Mouse (Mus musculus) heart, embryonic 16.5 days (tissue): ENCODE data around the gene Aadac. TPM values are rescaled to one million over a fixed set of nuclear protein-coding genes. Genes with fewer than 3 reads are reported as not detected.

ENCODE experiments used
- ATAC-seq: fragments of 200-750 bp; cut with Nextera tagmentation; replicated peaks from 2 replicates; pipeline ENCODE4 v1.8.0; 2017; ENCODE audit warnings: moderate number of reproducible peaks; ENCODE audit not compliant: insufficient read depth, low FRiP score; ENCODE audit errors: extremely low read depth
- H3K27ac ChIP-seq: fragments of 300-500 bp; sonication (generic); 2 replicates; pipeline ENCODE4 v1.5.1; 2014; ENCODE audit warnings: mild to moderate bottlenecking, low read length, control low read depth, moderate library complexity
- H3K27me3 ChIP-seq: fragments of 300-500 bp; sonication (generic); 2 replicates; pipeline ENCODE4 v1.6.1; 2014; ENCODE audit warnings: low read length, mixed read lengths; ENCODE audit not compliant: control insufficient read depth, insufficient read depth
- H3K36me3 ChIP-seq: fragments of 300-500 bp; sonication (generic); 2 replicates; pipeline ENCODE4 v1.6.1; 2014; ENCODE audit not compliant: control insufficient read depth, insufficient read depth
- H3K4me1 ChIP-seq: fragments of 300-500 bp; sonication (generic); 2 replicates; pipeline ENCODE4 v1.6.1; 2014; ENCODE audit warnings: low read length, mixed read lengths; ENCODE audit not compliant: control insufficient read depth, insufficient read depth
- H3K4me2 ChIP-seq: fragments of 300-500 bp; sonication (generic); 2 replicates; pipeline ENCODE4 v1.6.1; 2014; ENCODE audit warnings: low read depth, mild to moderate bottlenecking, control low read depth, low read length
- H3K4me3 ChIP-seq: fragments of 300-500 bp; sonication (generic); 2 replicates; pipeline ENCODE4 v1.5.1; 2014; ENCODE audit warnings: mild to moderate bottlenecking, control low read depth, low read length
- H3K9ac ChIP-seq: fragments of 300-500 bp; sonication (generic); 2 replicates; pipeline ENCODE4 v1.6.1; 2014; ENCODE audit warnings: low read length, control low read depth
- H3K9me3 ChIP-seq: fragments of 300-500 bp; sonication (generic); replicated peaks from 2 replicates; pipeline ENCODE4 v1.6.1; 2016; ENCODE audit warnings: low read length; ENCODE audit not compliant: control insufficient read depth
- WGBS: fragments of 180-500 bp; shearing (Covaris S2); extraction: QIAGEN DNeasy Blood & Tissue Kit; methylation state at CpG from one replicate; pipeline ENCODE4 v1.1.7; 2014; 5-methylcytosine and 5-hydroxymethylcytosine counted together
- polyA plus RNA-seq: library from polyadenylated mRNA; unstranded; fragments of >200 nt; fragmentation: Nextera tagmentation; extraction: Ambion mirVana; gene quantifications from 2 replicates; pipeline ENCODE4 v1.2.1, GENCODE M21; 2015

The Aadac gene
- 0.44 and 0.45 TPM in 2 replicates for polyA plus RNA-seq

- Histone ChIP-seq H3K36me3 (no peaks in the 10 kb centered on the region), H3K9me3 (no peaks in the 10 kb centered on the region), H3K9ac (no peak within 1 kb of the TSS), H3K27ac (no peak within 1 kb of the TSS), H3K4me2 (no peak within 1 kb of the TSS), H3K27me3 (no peaks in the 10 kb centered on the region), H3K4me3 (no peak within 1 kb of the TSS), H3K4me1 (no peaks in the 10 kb centered on the region)
- 69% methylated on average over 1 of the region's 1 CpGs for WGBS
- no peak for ATAC-seq
These were observed at the start of gene Aadac for GRCm38 (mm10) chr3:60025417-60025816. Aadac (plus strand) TSS chr3:60025717.

GRCm38 (mm10) chr3:60003622-60004021, 21.9 kb upstream of the Aadac start:
- no peak overlapping the region for H3K27ac ChIP-seq

GRCm38 (mm10) chr3:60006443-60006842, 19.1 kb upstream of the Aadac start, which contains the start of gene Aadacl2:
Aadacl2 (plus strand) TSS chr3:60006743.
- no peak within 1 kb of the TSS for H3K4me2 ChIP-seq
- H3K4me3 ChIP-seq, result no peak within 1 kb of the TSS
- H3K9ac ChIP-seq, result no peak within 1 kb of the TSS
- no peaks in the 10 kb centered on the region for H3K9me3 ChIP-seq
- no peak for ATAC-seq
- no peaks in the 10 kb centered on the region for H3K4me1 ChIP-seq
- no peak within 1 kb of the TSS for H3K27ac ChIP-seq
- no peaks in the 10 kb centered on the region for H3K36me3 ChIP-seq
- WGBS, result 71% methylated on average over 1 of the region's 1 CpGs
- H3K27me3 ChIP-seq, result no peaks in the 10 kb centered on the region

More at GRCm38 (mm10) chr3:60003622-60004021, 21.9 kb upstream of the Aadac start:
- Histone ChIP-seq H3K4me1 (no peaks in the 10 kb centered on the region), H3K36me3 (no peaks in the 10 kb centered on the region), H3K27me3 (no peaks in the 10 kb centered on the region), H3K4me2 (no peak overlapping the region), H3K9ac (no peak overlapping the region), H3K9me3 (no peaks in the 10 kb centered on the region), H3K4me3 (no peak overlapping the region)
- ATAC-seq, result no peak

- no peak for ATAC-seq
- H3K4me3 ChIP-seq, result no peak overlapping the region
- H3K4me2 ChIP-seq, result no peak overlapping the region
- no peaks in the 10 kb centered on the region for H3K36me3 ChIP-seq
- H3K27me3 ChIP-seq, result no peaks in the 10 kb centered on the region
- H3K4me1 ChIP-seq, result no peaks in the 10 kb centered on the region
- no peak overlapping the region for H3K9ac ChIP-seq
- 74% methylated on average over 4 of the region's 4 CpGs for WGBS
- H3K27ac ChIP-seq, result no peak overlapping the region
- no peaks in the 10 kb centered on the region for H3K9me3 ChIP-seq
These were observed 6.0 kb downstream of the Aadac start for GRCm38 (mm10) chr3:60031511-60031910.

- H3K9me3 ChIP-seq, result no peaks in the 10 kb centered on the region
- no peak overlapping the region for H3K27ac ChIP-seq
- H3K9ac ChIP-seq, result no peak overlapping the region
- no peak for ATAC-seq
- 76% methylated on average over 3 of the region's 3 CpGs for whole genome bisulfite sequencing
- no peaks in the 10 kb centered on the region for H3K36me3 ChIP-seq
- H3K4me1 ChIP-seq, result no peaks in the 10 kb centered on the region
- no peak overlapping the region for H3K4me2 ChIP-seq
- no peaks in the 10 kb centered on the region for H3K27me3 ChIP-seq
- no peak overlapping the region for H3K4me3 ChIP-seq
These were observed 20.9 kb downstream of the Aadac start for GRCm38 (mm10) chr3:60046221-60046913.

GRCm38 (mm10) chr3:60053231-60053927, 27.9 kb downstream of the Aadac start:
- H3K9ac ChIP-seq, result no peak overlapping the region
- no peaks in the 10 kb centered on the region for H3K36me3 ChIP-seq
- H3K27ac ChIP-seq, result no peak overlapping the region
- H3K4me1 ChIP-seq, result no peaks in the 10 kb centered on the region
- H3K4me3 ChIP-seq, result no peak overlapping the region
- no peak for ATAC-seq
- 70% methylated on average over 3 of the region's 3 CpGs for WGBS
- H3K9me3 ChIP-seq, result no peaks in the 10 kb centered on the region
- H3K27me3 ChIP-seq, result no peaks in the 10 kb centered on the region
- H3K4me2 ChIP-seq, result no peak overlapping the region

- H3K27me3 ChIP-seq, result no peaks in the 10 kb centered on the region
- no peaks in the 10 kb centered on the region for H3K36me3 ChIP-seq
- H3K9me3 ChIP-seq, result no peaks in the 10 kb centered on the region
- H3K4me2 ChIP-seq, result no peak overlapping the region
- H3K27ac ChIP-seq, result no peak overlapping the region
- H3K9ac ChIP-seq, result no peak overlapping the region
- no peaks in the 10 kb centered on the region for H3K4me1 ChIP-seq
- WGBS, result 84% methylated on average over 2 of the region's 2 CpGs
- no peak for ATAC-seq
- H3K4me3 ChIP-seq, result no peak overlapping the region
These were observed 28.4 kb downstream of the Aadac start for GRCm38 (mm10) chr3:60053931-60054330.

GRCm38 (mm10) chr3:60056451-60056850, 30.9 kb downstream of the Aadac start:
- H3K4me1 ChIP-seq, result no peaks in the 10 kb centered on the region
- no peaks in the 10 kb centered on the region for H3K9me3 ChIP-seq
- no peak overlapping the region for H3K4me3 ChIP-seq
- ATAC-seq, result no peak
- H3K36me3 ChIP-seq, result no peaks in the 10 kb centered on the region
- no peak overlapping the region for H3K27ac ChIP-seq
- H3K4me2 ChIP-seq, result no peak overlapping the region
- no peaks in the 10 kb centered on the region for H3K27me3 ChIP-seq
- WGBS, result 27% methylated on average over 3 of the region's 3 CpGs
- H3K9ac ChIP-seq, result no peak overlapping the region

GRCm38 (mm10) chr3:60057070-60057808, 31.7 kb downstream of the Aadac start:
- H3K4me1 ChIP-seq, result no peaks in the 10 kb centered on the region
- ATAC-seq, result no peak

More at GRCm38 (mm10) chr3:60057070-60057808, 31.7 kb downstream of the Aadac start:
- Histone ChIP-seq H3K27ac (no peak overlapping the region), H3K9me3 (no peaks in the 10 kb centered on the region), H3K9ac (no peak overlapping the region), H3K4me2 (no peak overlapping the region), H3K4me3 (no peak overlapping the region), H3K27me3 (no peaks in the 10 kb centered on the region), H3K36me3 (no peaks in the 10 kb centered on the region)
- WGBS, result 80% methylated on average over 2 of the region's 2 CpGs
